Mouse (Mus musculus) limb, embryonic 13.5 days (tissue): ENCODE results near the gene Alkbh5. TPM values are rescaled to one million over a fixed set of nuclear protein-coding genes. Genes with fewer than 3 reads are reported as not detected.
"Not testable (repeated sequence)": the region's sequence is repeated elsewhere in the genome, so short reads cannot be mapped to it uniquely, and the experiment has no call there.

Experiments
- ATAC-seq: fragments of 200-750 bp; cut with Nextera tagmentation; 2 replicates; pipeline ENCODE4 v1.8.0; 2017; ENCODE audit warnings: low read depth, moderate number of reproducible peaks, moderate TSS enrichment; ENCODE audit not compliant: low FRiP score
- H3K27ac ChIP-seq: fragments of 300-500 bp; sonication (generic); 2 replicates; pipeline ENCODE4 v1.5.1; 2015; ENCODE audit warnings: inconsistent platforms, mild to moderate bottlenecking, moderate library complexity
- H3K27me3 ChIP-seq: fragments of 300-500 bp; sonication (generic); 2 replicates; pipeline ENCODE4 v1.6.1; 2015; ENCODE audit warnings: mild to moderate bottlenecking, inconsistent platforms
- H3K36me3 ChIP-seq: fragments of 300-500 bp; sonication (generic); 2 replicates; pipeline ENCODE4 v1.6.1; 2015; ENCODE audit warnings: inconsistent platforms, mild to moderate bottlenecking, moderate library complexity
- H3K4me1 ChIP-seq: fragments of 300-500 bp; sonication (generic); 2 replicates; pipeline ENCODE4 v1.6.1; 2015; ENCODE audit warnings: inconsistent platforms
- H3K4me2 ChIP-seq: fragments of 300-500 bp; sonication (generic); replicated peaks from 2 replicates; pipeline ENCODE4 v1.6.1; 2015; ENCODE audit warnings: inconsistent platforms, mild to moderate bottlenecking, moderate library complexity
- H3K4me3 ChIP-seq: fragments of 300-500 bp; sonication (generic); 2 replicates; pipeline ENCODE4 v1.5.1; 2015; ENCODE audit warnings: moderate library complexity, mild to moderate bottlenecking, inconsistent platforms
- H3K9ac ChIP-seq: fragments of 300-500 bp; sonication (generic); 2 replicates; pipeline ENCODE4 v1.6.1; 2015; ENCODE audit warnings: mild to moderate bottlenecking, inconsistent platforms
- H3K9me3 ChIP-seq: fragments of 300-500 bp; sonication (generic); 2 replicates; pipeline ENCODE4 v1.6.1; 2016; ENCODE audit warnings: inconsistent platforms
- WGBS: fragments of 180-500 bp; shearing (Covaris S2); methylation state at CpG from one replicate; pipeline ENCODE4 v1.1.7; 2015; 5-methylcytosine and 5-hydroxymethylcytosine counted together
- polyA plus RNA-seq: library from polyadenylated mRNA; unstranded; fragments of >200 nt; fragmentation: Nextera tagmentation; extraction: Ambion mirVana; gene quantifications from 2 replicates; pipeline ENCODE4 v1.2.1, GENCODE M21; 2015

Gene Alkbh5
- polyA plus RNA-seq, 1 experiment from 2014 or later: 34.4 TPM

DNA sequence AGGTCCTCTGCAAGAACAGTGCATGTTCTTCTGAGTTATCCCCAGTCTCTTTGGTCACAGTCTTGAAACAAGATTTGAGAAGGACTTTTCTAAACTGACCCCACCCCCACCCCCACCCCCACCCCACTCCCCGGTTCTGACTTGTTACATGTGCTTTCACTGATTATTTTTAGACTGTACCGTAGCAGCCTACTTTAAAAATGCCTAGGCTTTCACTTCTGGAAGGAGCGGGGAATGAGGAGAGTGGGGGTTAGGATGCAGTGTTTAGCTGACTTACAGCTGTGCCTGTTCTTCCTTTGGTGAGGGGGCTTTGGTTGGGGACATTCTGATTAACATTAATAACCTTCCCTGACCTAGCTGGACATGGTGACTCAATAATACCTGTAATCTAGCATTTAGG lies 11.9 kb downstream of the Alkbh5 start:
- H3K27me3 ChIP-seq: no peaks in the 10 kb centered on the region
- no peaks in the 10 kb centered on the region for H3K9me3 ChIP-seq
- peaks cover 78% of the 10 kb centered on the region for H3K36me3 ChIP-seq
- H3K9ac ChIP-seq: no peak overlapping the region
- H3K27ac ChIP-seq: no peak overlapping the region
- peaks cover 19% of the 10 kb centered on the region for H3K4me1 ChIP-seq
- no peak overlapping the region for H3K4me2 ChIP-seq
- no peak overlapping the region for H3K4me3 ChIP-seq
- ATAC-seq: no peak
- 81% methylated on average over 3 of the region's 3 CpGs for WGBS

DNA sequence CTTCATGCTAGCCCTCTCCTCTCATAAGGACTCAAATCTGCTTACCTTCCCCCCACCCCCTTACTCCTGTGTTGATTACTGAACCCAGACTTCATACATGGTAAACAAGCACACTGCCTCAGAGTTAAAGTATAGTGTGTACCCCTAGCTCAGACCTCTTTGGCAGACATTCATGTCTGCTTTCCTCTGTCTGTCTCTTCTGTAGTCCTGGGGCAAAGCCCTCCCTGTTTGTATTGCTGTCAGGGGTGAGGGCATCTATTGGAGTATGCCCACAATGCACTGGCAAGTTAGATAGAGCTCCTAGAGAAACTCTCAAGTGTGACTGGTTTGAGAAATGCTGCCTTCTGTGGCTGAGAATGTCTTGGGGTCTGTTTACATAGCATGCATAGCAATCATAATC lies 16.9 kb downstream of the Alkbh5 start:
- H3K4me1 ChIP-seq: no peaks in the 10 kb centered on the region
- H3K4me2 ChIP-seq: no peak overlapping the region
- no peak for ATAC-seq
- H3K9ac ChIP-seq: no peak overlapping the region
- H3K27ac ChIP-seq: no peak overlapping the region
- no peak overlapping the region for H3K4me3 ChIP-seq
- peaks cover 92% of the 10 kb centered on the region for H3K36me3 ChIP-seq
- no peaks in the 10 kb centered on the region for H3K27me3 ChIP-seq
- H3K9me3 ChIP-seq: no peaks in the 10 kb centered on the region

DNA sequence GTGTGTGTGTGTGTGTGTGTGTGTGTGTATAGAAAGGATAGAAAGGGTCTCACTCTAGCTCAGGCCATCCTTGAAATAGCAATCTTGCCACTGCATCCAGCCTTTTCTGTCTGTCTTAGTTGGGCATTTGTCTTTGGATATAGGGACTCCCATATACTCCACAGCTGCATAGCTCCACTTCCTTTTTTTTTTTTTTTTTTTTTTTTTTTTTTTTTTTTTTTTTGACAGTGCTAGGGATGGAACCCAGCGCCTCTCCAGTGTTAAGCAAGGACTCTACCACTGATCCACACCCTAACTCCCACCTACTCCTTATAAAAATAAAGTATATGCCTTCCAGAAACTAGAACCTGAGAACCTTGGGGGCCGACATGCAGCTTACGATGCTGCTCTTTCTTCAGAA lies 21.5 kb downstream of the Alkbh5 start:
- no peak for ATAC-seq
- 82% methylated on average over 3 of the region's 3 CpGs for WGBS
- no peaks in the 10 kb centered on the region for H3K4me1 ChIP-seq
- no peak overlapping the region for H3K4me2 ChIP-seq
- no peak overlapping the region for H3K4me3 ChIP-seq
- H3K9me3 ChIP-seq: no peaks in the 10 kb centered on the region
- no peak overlapping the region for H3K9ac ChIP-seq
- H3K36me3 ChIP-seq: peaks cover 64% of the 10 kb centered on the region
- no peaks in the 10 kb centered on the region for H3K27me3 ChIP-seq
- no peak overlapping the region for H3K27ac ChIP-seq

DNA sequence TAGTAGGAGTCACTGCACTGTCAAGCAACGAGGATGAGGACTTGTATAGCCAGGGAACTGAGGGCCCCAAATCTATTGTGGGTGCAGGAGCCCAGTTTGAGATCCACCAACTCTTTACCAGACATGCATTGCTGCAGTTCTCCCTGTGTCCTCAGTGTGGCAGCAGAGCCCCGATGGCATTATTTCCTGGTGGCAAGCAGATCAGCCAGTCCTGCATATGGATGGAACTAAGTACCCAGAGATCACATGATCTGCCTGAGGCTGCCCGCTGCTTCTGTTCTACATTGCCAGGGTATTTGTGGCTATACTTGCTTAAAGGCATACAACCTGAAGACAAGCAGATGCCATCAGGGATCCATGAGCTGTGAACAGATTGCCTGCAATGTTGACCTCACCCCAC lies 23.2 kb downstream of the Alkbh5 start:
- 15% methylated on average over 3 of the region's 3 CpGs for WGBS
- peaks cover 47% of the 10 kb centered on the region for H3K36me3 ChIP-seq
- ATAC-seq: no peak

DNA sequence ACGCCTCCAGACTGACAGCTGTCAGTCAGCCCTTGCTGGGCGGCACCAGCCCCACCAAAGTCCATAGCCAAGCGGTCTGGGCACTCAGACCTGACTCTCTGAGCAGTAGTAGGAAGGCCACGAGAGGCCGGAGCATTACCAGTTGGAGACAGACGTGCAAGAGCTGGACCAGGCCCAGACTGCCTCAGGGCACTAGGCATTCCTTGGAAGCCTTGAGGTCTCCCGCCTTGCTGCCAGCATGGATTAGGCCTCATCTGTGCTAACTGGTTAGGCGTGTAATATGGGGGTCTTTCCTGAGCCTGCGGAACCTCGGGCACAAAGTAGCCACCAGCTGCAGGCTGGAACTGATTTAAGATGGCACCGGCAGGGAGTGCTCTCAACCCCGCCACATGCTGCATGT lies 37.8 kb downstream of the Alkbh5 start:
- not testable (repeated sequence) for H3K27me3 ChIP-seq, H3K4me2 ChIP-seq, H3K9ac ChIP-seq, ATAC-seq, H3K4me3 ChIP-seq, H3K4me1 ChIP-seq, H3K36me3 ChIP-seq, H3K27ac ChIP-seq, H3K9me3 ChIP-seq
- WGBS: 76% methylated on average over 12 of the region's 12 CpGs

More for the DNA sequence above, 23.2 kb downstream of the Alkbh5 start:
- H3K4me2 ChIP-seq: no peak overlapping the region
- no peaks in the 10 kb centered on the region for H3K9me3 ChIP-seq
- no peaks in the 10 kb centered on the region for H3K27me3 ChIP-seq
- H3K4me1 ChIP-seq: no peaks in the 10 kb centered on the region
- H3K4me3 ChIP-seq: no peak overlapping the region
- no peak overlapping the region for H3K9ac ChIP-seq
- no peak overlapping the region for H3K27ac ChIP-seq

Other genes starting within 250 kb of the Alkbh5 start
- gene Tom1l2, start 183.5 kb upstream of the Alkbh5 start, polyA plus RNA-seq: 26.4 and 27.9 TPM in 2 replicates
- gene Drc3, start 183.1 kb upstream of the Alkbh5 start, polyA plus RNA-seq: 1.0 and 1.5 TPM in 2 replicates
- 23.5 and 24.9 TPM in 2 replicates for gene Gid4, start 119.2 kb upstream of the Alkbh5 start, polyA plus RNA-seq
- gene Atpaf2, start 117.9 kb upstream of the Alkbh5 start, polyA plus RNA-seq: 52.4 and 54.8 TPM in 2 replicates
- gene Drg2, start 81.8 kb upstream of the Alkbh5 start, polyA plus RNA-seq: 120 and 129 TPM in 2 replicates
- gene Myo15, start 67.0 kb upstream of the Alkbh5 start, polyA plus RNA-seq: 0.75 and 0.76 TPM in 2 replicates
- gene Llgl1, start 163.3 kb downstream of the Alkbh5 start, polyA plus RNA-seq: 76.6 and 83.9 TPM in 2 replicates
- gene Flii, start 190.9 kb downstream of the Alkbh5 start, polyA plus RNA-seq: 65.2 and 68.1 TPM in 2 replicates
- gene Mief2, start 192.0 kb downstream of the Alkbh5 start, polyA plus RNA-seq: 17.9 and 19.7 TPM in 2 replicates
- gene Top3a, start 241.0 kb downstream of the Alkbh5 start, polyA plus RNA-seq: 18.9 and 22.0 TPM in 2 replicates
- 5.4 and 7.0 TPM in 2 replicates for gene Smcr8, start 241.1 kb downstream of the Alkbh5 start, polyA plus RNA-seq